Mouse (Mus musculus) CH12.LX (cell line): ENCODE measurements around the gene Man1a. TPM values are rescaled to one million over a fixed set of nuclear protein-coding genes. Genes with fewer than 3 reads are reported as not detected.

Experiments used
- DNase-seq: peaks from one replicate; pipeline ENCODE4 v3.0.0-alpha.2; 2013; ENCODE audit errors: extremely low read depth
- H3K27ac ChIP-seq: 2 replicates; pipeline ENCODE4 v1.5.1; 2012; ENCODE audit warnings: low read depth, mild to moderate bottlenecking, control low read depth, moderate library complexity; ENCODE audit not compliant: insufficient read depth
- H3K27me3 ChIP-seq: replicated peaks from 2 replicates; pipeline ENCODE3; 2012; ENCODE audit warnings: inconsistent platforms
- H3K36me3 ChIP-seq, 2 experiments: replicated peaks in 1 of 2; 2 replicates each; pipeline versions ENCODE3 to v1.6.1; 2012; ENCODE audit warnings: inconsistent platforms in 1 of 2, low read length in 1 of 2, mild to moderate bottlenecking in 1 of 2, mixed read lengths in 1 of 2, moderate library complexity in 1 of 2; ENCODE audit not compliant: control insufficient read depth in 1 of 2, insufficient read depth in 1 of 2
- H3K4me1 ChIP-seq, 2 experiments: 2 replicates each; pipeline ENCODE4 v1.6.1; 2012; ENCODE audit warnings: inconsistent platforms in 1 of 2, moderate library complexity in 1 of 2; ENCODE audit not compliant: insufficient read depth in 2 of 2, control insufficient read depth in 1 of 2
- H3K4me2 ChIP-seq: 2 replicates; pipeline ENCODE4 v1.6.1; 2012; ENCODE audit warnings: low read depth, mild to moderate bottlenecking, control low read depth; ENCODE audit not compliant: poor library complexity, insufficient read depth, severe bottlenecking
- H3K4me3 ChIP-seq, 3 experiments: fragments of 150-350 bp in 1 of 3; sonication (generic) in 1 of 3; replicated peaks in 1 of 3; 2 replicates each; pipeline versions ENCODE3 to v1.5.1; 2011 to 2012; ENCODE audit warnings: low read depth in 2 of 3, low read length in 2 of 3, mild to moderate bottlenecking in 2 of 3, moderate library complexity in 2 of 3, control low read depth in 1 of 3, improper control_type of control experiment in 1 of 3, inconsistent platforms in 1 of 3, mixed read lengths in 1 of 3; ENCODE audit not compliant: poor library complexity in 1 of 3
- H3K79me2 ChIP-seq: replicated peaks from 2 replicates; pipeline ENCODE4 v1.6.1; 2012; ENCODE audit warnings: mild to moderate bottlenecking, moderate library complexity; ENCODE audit not compliant: control insufficient read depth, poor library complexity, insufficient read depth, severe bottlenecking; ENCODE audit errors: extremely low read depth
- H3K9ac ChIP-seq: 2 replicates; pipeline ENCODE4 v1.6.1; 2012; ENCODE audit warnings: low read depth, mild to moderate bottlenecking, control low read depth, moderate library complexity; ENCODE audit not compliant: insufficient read depth
- H3K9me3 ChIP-seq: replicated peaks from 2 replicates; pipeline ENCODE3; 2012; ENCODE audit warnings: low read length, inconsistent platforms, mixed read lengths
- BHLHE40 ChIP-seq: IDR thresholded peaks from 2 replicates; pipeline ENCODE4 v1.6.1; 2011; ENCODE audit warnings: mild to moderate bottlenecking, low read depth, low read length, improper control_type of control experiment
- CHD1 ChIP-seq: IDR thresholded peaks from 2 replicates; pipeline ENCODE4 v1.6.1; 2012; ENCODE audit warnings: low read depth, low read length, improper control_type of control experiment, inconsistent platforms
- CHD2 ChIP-seq: IDR thresholded peaks from 2 replicates; pipeline ENCODE4 v1.6.1; 2011; ENCODE audit warnings: low read length, improper control_type of control experiment
- CTCF ChIP-seq, 2 experiments: IDR thresholded peaks in 1 of 2; conservative IDR thresholded peaks in 1 of 2; 2 replicates each; pipeline ENCODE4 v1.5.1; 2011 to 2012; ENCODE audit warnings: low read depth in 2 of 2, low read length in 2 of 2, improper control_type of control experiment in 1 of 2, inconsistent platforms in 1 of 2, mild to moderate bottlenecking in 1 of 2, moderate library complexity in 1 of 2
- ELF1 ChIP-seq: IDR thresholded peaks from 2 replicates; pipeline ENCODE4 v1.6.1; 2014; ENCODE audit warnings: low read depth, mild to moderate bottlenecking, inconsistent platforms, low read length, improper control_type of control experiment
- EP300 ChIP-seq: IDR thresholded peaks from 2 replicates; pipeline ENCODE4 v1.6.1; 2011; ENCODE audit warnings: low read length, improper control_type of control experiment
- ETS1 ChIP-seq: conservative IDR thresholded peaks from 2 replicates; pipeline ENCODE4 v1.6.1; 2012; ENCODE audit warnings: low read depth, mild to moderate bottlenecking, inconsistent platforms, low read length, improper control_type of control experiment, moderate library complexity
- GABPA ChIP-seq: IDR thresholded peaks from 2 replicates; pipeline ENCODE4 v1.6.1; 2012; ENCODE audit warnings: low read depth, low read length, improper control_type of control experiment, inconsistent platforms; ENCODE audit not compliant: insufficient replicate concordance
- HCFC1 ChIP-seq: IDR thresholded peaks from 2 replicates; pipeline ENCODE4 v1.6.1; 2012; ENCODE audit warnings: low read depth, mild to moderate bottlenecking, inconsistent platforms, low read length, improper control_type of control experiment
- JUN ChIP-seq: IDR thresholded peaks from 2 replicates; pipeline ENCODE4 v1.6.1; 2011; ENCODE audit warnings: low read depth, mild to moderate bottlenecking, low read length, improper control_type of control experiment, moderate library complexity; ENCODE audit not compliant: insufficient read depth
- KAT2A ChIP-seq: IDR thresholded peaks from 2 replicates; pipeline ENCODE4 v1.6.1; 2012; ENCODE audit warnings: low read length, improper control_type of control experiment, inconsistent platforms; ENCODE audit not compliant: insufficient replicate concordance
- MAFK ChIP-seq: IDR thresholded peaks from 2 replicates; pipeline ENCODE4 v1.6.1; 2011; ENCODE audit warnings: low read length, improper control_type of control experiment; ENCODE audit not compliant: insufficient replicate concordance
- MXI1 ChIP-seq: IDR thresholded peaks from 2 replicates; pipeline ENCODE4 v1.6.1; 2011; ENCODE audit warnings: mild to moderate bottlenecking, low read depth, low read length, improper control_type of control experiment
- MYC ChIP-seq: IDR thresholded peaks from 2 replicates; pipeline ENCODE4 v1.6.1; 2011; ENCODE audit warnings: low read depth, mild to moderate bottlenecking, improper control_type of control experiment, low read length
- NELFE ChIP-seq: IDR thresholded peaks from 2 replicates; pipeline ENCODE4 v1.6.1; 2011; ENCODE audit warnings: low read depth, low read length, improper control_type of control experiment
- PAX5 ChIP-seq: IDR thresholded peaks from 2 replicates; pipeline ENCODE4 v1.6.1; 2012; ENCODE audit warnings: low read length, inconsistent platforms, mixed read lengths
- POLR2A ChIP-seq: IDR thresholded peaks from 2 replicates; pipeline ENCODE4 v1.6.1; 2011; ENCODE audit warnings: low read depth, mild to moderate bottlenecking, improper control_type of control experiment, low read length
- RCOR1 ChIP-seq: conservative IDR thresholded peaks from 2 replicates; pipeline ENCODE4 v1.6.1; 2012; ENCODE audit warnings: low read depth, mild to moderate bottlenecking, inconsistent platforms, low read length, improper control_type of control experiment
- SMC3 ChIP-seq: IDR thresholded peaks from 2 replicates; pipeline ENCODE4 v1.6.1; 2011; ENCODE audit warnings: low read depth, low read length, improper control_type of control experiment
- TBP ChIP-seq: conservative IDR thresholded peaks from 2 replicates; pipeline ENCODE4 v1.6.1; 2011; ENCODE audit warnings: low read depth, low read length, improper control_type of control experiment
- UBTF ChIP-seq: IDR thresholded peaks from 2 replicates; pipeline ENCODE4 v1.6.1; 2012; ENCODE audit warnings: low read depth, mild to moderate bottlenecking, inconsistent platforms, low read length, improper control_type of control experiment, moderate library complexity
- USF2 ChIP-seq: conservative IDR thresholded peaks from 2 replicates; pipeline ENCODE4 v1.6.1; 2011; ENCODE audit warnings: low read depth, low read length, improper control_type of control experiment
- ZC3H11A ChIP-seq: IDR thresholded peaks from 2 replicates; pipeline ENCODE4 v1.6.1; 2012; ENCODE audit warnings: low read depth, mild to moderate bottlenecking, inconsistent platforms, low read length, improper control_type of control experiment
- dilution Hi-C: fragments of 300-500 bp; cut with MboI; formaldehyde crosslinking; loops from 2 replicates; pipeline ENCODE4 v1.14.3; 2020; ENCODE audit warnings: low sequenced_read_pairs; ENCODE audit not compliant: extremely low pct_unique_long_range_greater_than_20kb, extremely low pct_ligation_motif_present
- in situ Hi-C: fragments of 300-500 bp; cut with MboI; formaldehyde crosslinking; loops from 3 replicates; pipeline ENCODE4 v1.14.3; 2019; ENCODE audit warnings: low sequenced_read_pairs, low pct_ligation_motif_present, low pct_unique_long_range_greater_than_20kb, mixed read lengths
- polyA plus RNA-seq: library from polyadenylated mRNA; unstranded; fragments of >175 nt; gene quantifications from 2 replicates; pipeline ENCODE4 v1.2.1, GENCODE M21; 2012; ENCODE audit warnings: low read depth; ENCODE audit not compliant: insufficient read length
- total RNA-seq, 2 experiments: library from RNA; depleted of rRNA; stranded (reverse); fragments of 300-350 nt in 1 of 2; fragments of >200 nt in 1 of 2; gene quantifications; 2 replicates each; pipeline ENCODE4 v1.2.3; 2012 to 2014

Gene Man1a
- total RNA-seq (2012; rRNA removed) (187 and 191 TPM in 2 replicates), total RNA-seq (2014; rRNA removed) (211 and 215 TPM in 2 replicates), polyA plus RNA-seq (104 and 112 TPM in 2 replicates)

- H3K9me3 ChIP-seq, result no peaks in the 10 kb centered on the region
- TF ChIP-seq ETS1, result peak; percentile 39
- peak; percentile 54; the same call in 1 of the 2 replicates for TF ChIP-seq JUN
- no peak for TF ChIP-seq BHLHE40
- H3K36me3 ChIP-seq, result peaks cover 16 to 17% of the 10 kb centered on the region in 2 experiments
- H3K27me3 ChIP-seq, result no peaks in the 10 kb centered on the region
- H3K4me3 ChIP-seq, result peak within 1 kb of the TSS; percentile 74 to 93 (median 80)
- DNase-seq, result no peak
- H3K4me2 ChIP-seq, result peak within 1 kb of the TSS; percentile 93
- dilution Hi-C loops, result no loop called here
- H3K27ac ChIP-seq, result peak within 1 kb of the TSS; percentile 66
- in situ Hi-C loops, result no loop called here
- peaks cover 40% of the 10 kb centered on the region for H3K79me2 ChIP-seq
- peaks cover 0 to 16% of the 10 kb centered on the region in 2 experiments; a peak in 2 of 4 replicates for H3K4me1 ChIP-seq
- peak within 1 kb of the TSS; percentile 88 for H3K9ac ChIP-seq
Measured at GRCm38 (mm10) chr10:54076420-54076819, at the start of gene Man1a. Gene Man1a, minus strand, starts transcription at chr10:54076609.

GRCm38 (mm10) chr10:54121816-54122215, 45.4 kb upstream of the Man1a start:
- peaks cover 2% of the 10 kb centered on the region for H3K9me3 ChIP-seq
- H3K27me3 ChIP-seq, result no peaks in the 10 kb centered on the region
- no peak overlapping the region for H3K4me3 ChIP-seq
- TF ChIP-seq EP300, result no peak
- TF ChIP-seq CHD2, result no peak
- TF ChIP-seq MXI1, result no peak
- TF ChIP-seq KAT2A, result no peak
- TF ChIP-seq GABPA, result no peak
- no peak for TF ChIP-seq CTCF (conservative IDR thresholded peaks at IDR 0.05 in 1 of 2, IDR thresholded peaks at IDR 0.05 in 1 of 2; ENCODE audit: low read depth in 2 of 2, low read length in 2 of 2)
- TF ChIP-seq ETS1, result no peak
- TF ChIP-seq POLR2A, result no peak
- no peak for TF ChIP-seq SMC3
- TF ChIP-seq TBP, result no peak
- no peak for DNase-seq
- no peaks in the 10 kb centered on the region for H3K36me3 ChIP-seq
- H3K9ac ChIP-seq, result no peak overlapping the region
- in situ Hi-C loops (no loop called here), dilution Hi-C loops (no loop called here)
- no peak overlapping the region for H3K4me2 ChIP-seq
- H3K27ac ChIP-seq, result no peak overlapping the region
- H3K79me2 ChIP-seq, result no peaks in the 10 kb centered on the region
- peaks cover 21 to 58% of the 10 kb centered on the region in 2 experiments for H3K4me1 ChIP-seq

- H3K4me1 ChIP-seq, result peaks cover 21 to 62% of the 10 kb centered on the region in 2 experiments
- dilution Hi-C loops, result no loop called here
- no peaks in the 10 kb centered on the region for H3K27me3 ChIP-seq
- peak overlapping the region; percentile 46 for H3K9ac ChIP-seq
- DNase-seq, result no peak
- peaks cover 2% of the 10 kb centered on the region for H3K9me3 ChIP-seq
- H3K27ac ChIP-seq, result peak overlapping the region; percentile 96
- in situ Hi-C loops, result no loop called here
- no peaks in the 10 kb centered on the region for H3K79me2 ChIP-seq
- no peak overlapping the region for H3K4me3 ChIP-seq
- H3K4me2 ChIP-seq, result peak overlapping the region; percentile 94; the same call in 1 of the 2 replicates
- no peaks in the 10 kb centered on the region for H3K36me3 ChIP-seq
- TF ChIP-seq PAX5 (no peak), ZC3H11A (no peak), MAFK (no peak), ELF1 (no peak), NELFE (no peak), CHD1 (no peak), MXI1 (no peak), USF2 (no peak), TBP (no peak), HCFC1 (no peak), RCOR1 (no peak), CHD2 (no peak), GABPA (no peak), UBTF (no peak), ETS1 (no peak), BHLHE40 (no peak), MYC (no peak)
Measured at GRCm38 (mm10) chr10:54120375-54120774, 44.0 kb upstream of the Man1a start.
